Mouse (Mus musculus) heart, adult 2 months (tissue): ENCODE measurements at regions not wholly inside any gene's neighbourhood (a gene's known extent, or its start where the extent isn't known, plus 50 kb on each side); places are given as distances from the start of the nearest gene placed in this dataset.

ENCODE experiments used
- CTCF ChIP-seq: fragments of 200-600 bp; IDR thresholded peaks from 2 replicates; pipeline ENCODE4 v1.8.1; 2022; ENCODE audit warnings: antibody characterized with exemption, mild to moderate bottlenecking, moderate library complexity
- EP300 ChIP-seq: fragments of 200-500 bp; IDR thresholded peaks from 2 replicates; pipeline ENCODE4 v1.6.1; 2011; ENCODE audit warnings: low read depth, low read length, control low read depth; ENCODE audit not compliant: insufficient read depth

- no peak for TF ChIP-seq CTCF
- TF ChIP-seq EP300, result no peak
Measured at GRCm38 (mm10) chr6:147838846-147839245, 208.2 kb upstream of the Far2 start.
